Mouse (Mus musculus) lung, embryonic 15.5 days (tissue): ENCODE measurements at regions not wholly inside any gene's neighbourhood (a gene's known extent, or its start where the extent isn't known, plus 50 kb on each side); places are given as distances from the start of the nearest gene placed in this dataset.

Experiments
- ATAC-seq: fragments of 200-750 bp; cut with Nextera tagmentation; 2 replicates; pipeline ENCODE4 v1.8.0; 2017; ENCODE audit warnings: moderate number of reproducible peaks, borderline replicate concordance; ENCODE audit not compliant: low FRiP score, low TSS enrichment; ENCODE audit errors: extremely low read depth
- H3K27ac ChIP-seq: fragments of 300-500 bp; sonication (generic); 2 replicates; pipeline ENCODE4 v1.5.1; 2015; ENCODE audit warnings: moderate library complexity, mild to moderate bottlenecking, inconsistent platforms
- H3K27me3 ChIP-seq: fragments of 300-500 bp; sonication (generic); 2 replicates; pipeline ENCODE4 v1.6.1; 2015; ENCODE audit warnings: inconsistent platforms
- H3K36me3 ChIP-seq: fragments of 300-500 bp; sonication (generic); 2 replicates; pipeline ENCODE4 v1.6.1; 2015; ENCODE audit warnings: inconsistent platforms
- H3K4me1 ChIP-seq: fragments of 300-500 bp; sonication (generic); 2 replicates; pipeline ENCODE4 v1.6.1; 2015; ENCODE audit warnings: inconsistent platforms
- H3K4me2 ChIP-seq: fragments of 300-500 bp; sonication (generic); 2 replicates; pipeline ENCODE4 v1.6.1; 2015; ENCODE audit warnings: inconsistent platforms, mild to moderate bottlenecking, moderate library complexity
- H3K4me3 ChIP-seq: fragments of 300-500 bp; sonication (generic); 2 replicates; pipeline ENCODE4 v1.5.1; 2015; ENCODE audit warnings: mild to moderate bottlenecking, inconsistent platforms
- H3K9ac ChIP-seq: fragments of 300-500 bp; sonication (generic); 2 replicates; pipeline ENCODE4 v1.6.1; 2015; ENCODE audit warnings: inconsistent platforms
- H3K9me3 ChIP-seq: fragments of 300-500 bp; sonication (generic); 2 replicates; pipeline ENCODE4 v1.6.1; 2016; ENCODE audit warnings: inconsistent platforms
- WGBS: fragments of 180-500 bp; shearing (Covaris S2); methylation state at CpG from one replicate; pipeline ENCODE4 v1.1.7; 2015; 5-methylcytosine and 5-hydroxymethylcytosine counted together

DNA sequence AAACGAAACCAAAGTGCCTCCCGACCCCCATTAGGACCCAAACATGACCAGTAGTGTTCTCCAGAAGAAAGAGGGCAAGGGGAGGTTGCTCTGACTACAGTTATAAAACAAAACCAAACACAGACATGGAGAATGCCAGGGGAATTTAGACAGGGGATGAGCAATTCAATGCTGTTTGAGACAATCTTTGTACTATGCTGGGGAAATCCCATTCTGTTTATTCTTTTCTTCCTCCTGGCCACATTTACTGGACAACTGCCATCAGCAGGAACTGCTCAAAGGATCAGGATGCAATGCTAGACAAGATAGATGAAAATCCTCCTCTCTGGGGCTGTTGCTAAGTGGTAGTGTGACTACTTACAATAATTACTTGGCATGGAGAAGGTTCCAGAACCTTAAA, 574.5 kb upstream of the Fam160b2 start:
- H3K4me1 ChIP-seq: peaks cover 6% of the 10 kb centered on the region; the same call in 1 of the 2 replicates
- no peaks in the 10 kb centered on the region for H3K36me3 ChIP-seq
- H3K4me2 ChIP-seq: no peak overlapping the region
- no peak for ATAC-seq
- H3K27me3 ChIP-seq: no peaks in the 10 kb centered on the region
- no peaks in the 10 kb centered on the region for H3K9me3 ChIP-seq
- H3K4me3 ChIP-seq: no peak overlapping the region
- no peak overlapping the region; the same call in 1 of the 2 replicates for H3K27ac ChIP-seq
- H3K9ac ChIP-seq: no peak overlapping the region
- WGBS: 56% methylated on average over 2 of the region's 2 CpGs

DNA sequence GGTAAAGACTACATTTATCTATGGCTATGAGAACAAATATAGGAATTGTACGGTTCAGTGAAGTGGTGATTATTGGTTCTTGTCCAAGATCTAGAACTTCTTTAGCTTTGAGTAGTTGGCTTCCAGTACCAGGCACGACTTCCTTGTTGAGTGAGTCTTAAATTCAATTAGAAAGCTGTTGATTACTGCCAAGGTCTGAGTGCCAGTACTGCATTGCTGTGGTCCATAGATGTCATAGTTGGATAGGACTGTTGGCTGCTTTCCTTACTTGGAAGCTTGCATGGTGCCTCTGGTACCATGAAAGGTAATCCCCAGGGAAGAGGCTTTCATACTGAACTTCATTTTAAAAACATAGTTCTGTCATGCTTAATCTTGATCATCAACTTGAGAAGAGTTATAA, 559.9 kb upstream of the Fam160b2 start:
- ATAC-seq: no peak

DNA sequence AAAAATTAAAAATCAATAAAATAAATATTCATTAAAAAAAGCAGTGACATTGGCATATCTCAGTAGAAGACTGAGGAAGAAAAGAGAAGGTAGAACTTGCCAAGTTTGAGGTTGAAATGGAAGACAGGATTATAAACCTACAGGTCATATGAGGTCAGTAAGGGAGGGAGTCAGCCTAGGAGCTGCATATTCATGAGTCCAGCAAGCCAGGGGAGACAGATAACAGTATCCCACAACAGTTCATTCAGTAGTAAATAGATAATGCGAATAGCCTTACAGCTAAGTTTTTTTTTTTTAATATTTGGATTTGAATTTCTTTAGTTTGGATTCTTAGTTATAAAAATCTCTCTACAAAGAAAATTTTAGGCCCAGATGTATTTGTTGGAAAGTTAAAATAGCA, 542.8 kb upstream of the Fam160b2 start:
- no peak for ATAC-seq
- no peaks in the 10 kb centered on the region for H3K9me3 ChIP-seq
- no peak overlapping the region for H3K4me2 ChIP-seq
- no peak overlapping the region for H3K9ac ChIP-seq
- no peak overlapping the region for H3K27ac ChIP-seq
- no peak overlapping the region for H3K4me3 ChIP-seq
- 92% methylated on average over 1 of the region's 1 CpGs for WGBS
- H3K27me3 ChIP-seq: no peaks in the 10 kb centered on the region
- H3K36me3 ChIP-seq: no peaks in the 10 kb centered on the region
- H3K4me1 ChIP-seq: no peaks in the 10 kb centered on the region

More for the DNA sequence above, 559.9 kb upstream of the Fam160b2 start:
- WGBS: 62% methylated on average over 2 of the region's 2 CpGs
- H3K36me3 ChIP-seq: no peaks in the 10 kb centered on the region
- no peak overlapping the region for H3K4me3 ChIP-seq
- no peak overlapping the region for H3K9ac ChIP-seq
- no peak overlapping the region for H3K4me2 ChIP-seq
- H3K9me3 ChIP-seq: no peaks in the 10 kb centered on the region
- no peaks in the 10 kb centered on the region for H3K4me1 ChIP-seq
- H3K27ac ChIP-seq: no peak overlapping the region
- H3K27me3 ChIP-seq: no peaks in the 10 kb centered on the region

DNA sequence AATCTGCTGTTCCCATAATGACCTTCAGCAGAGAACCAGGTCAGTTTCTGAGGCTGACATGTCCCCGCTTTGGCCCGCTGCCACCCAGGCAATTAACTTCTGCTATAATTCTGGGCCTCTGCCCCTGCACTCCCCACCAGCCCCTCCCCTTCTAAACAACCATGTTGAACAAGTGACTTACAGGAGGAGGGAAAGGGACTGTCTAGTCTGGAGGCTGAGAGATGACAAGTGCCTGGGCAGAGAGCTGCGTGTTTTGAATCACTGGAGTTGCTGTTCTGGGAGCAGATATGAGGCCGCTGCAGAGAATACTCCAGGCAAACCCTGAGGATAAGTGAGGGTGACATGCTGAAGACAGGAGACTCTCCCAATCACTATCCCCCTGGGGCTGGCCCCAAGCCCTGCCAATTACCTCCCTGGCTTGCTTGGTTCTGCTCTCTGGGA, 530.2 kb upstream of the Fam160b2 start:
- ATAC-seq: no peak; the same call in 1 of the 2 replicates
- Histone ChIP-seq H3K4me1 (no peaks in the 10 kb centered on the region), H3K4me2 (no peak overlapping the region), H3K27ac (no peak overlapping the region), H3K36me3 (no peaks in the 10 kb centered on the region), H3K27me3 (no peaks in the 10 kb centered on the region), H3K4me3 (no peak overlapping the region), H3K9me3 (no peaks in the 10 kb centered on the region), H3K9ac (no peak overlapping the region)
- WGBS: 62% methylated on average over 4 of the region's 4 CpGs

DNA sequence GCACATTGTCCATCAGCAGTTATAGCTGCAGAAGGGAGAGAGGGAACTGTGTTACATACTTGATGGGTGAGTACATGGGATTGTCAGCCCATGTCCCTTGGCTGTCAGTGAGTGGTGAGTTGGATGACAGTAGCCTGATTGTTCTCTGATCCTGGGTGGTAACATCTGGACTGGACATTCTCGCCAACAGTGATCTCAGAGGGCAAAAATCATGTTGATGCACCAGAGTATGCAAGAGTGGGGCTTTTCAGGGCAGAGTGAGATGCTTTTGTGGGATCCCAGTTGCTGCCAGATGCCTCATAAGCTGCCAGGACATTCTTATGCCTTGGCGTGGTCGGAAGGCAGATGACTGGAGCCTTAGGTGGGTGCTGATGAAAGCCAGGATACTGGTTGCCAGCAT, 528.9 kb upstream of the Fam160b2 start:
- H3K4me1 ChIP-seq: no peaks in the 10 kb centered on the region
- H3K9ac ChIP-seq: no peak overlapping the region
- H3K4me2 ChIP-seq: no peak overlapping the region
- 58% methylated on average over 3 of the region's 3 CpGs for WGBS
- H3K9me3 ChIP-seq: no peaks in the 10 kb centered on the region
- H3K27me3 ChIP-seq: no peaks in the 10 kb centered on the region
- H3K36me3 ChIP-seq: no peaks in the 10 kb centered on the region
- ATAC-seq: no peak
- no peak overlapping the region for H3K4me3 ChIP-seq
- H3K27ac ChIP-seq: no peak overlapping the region

DNA sequence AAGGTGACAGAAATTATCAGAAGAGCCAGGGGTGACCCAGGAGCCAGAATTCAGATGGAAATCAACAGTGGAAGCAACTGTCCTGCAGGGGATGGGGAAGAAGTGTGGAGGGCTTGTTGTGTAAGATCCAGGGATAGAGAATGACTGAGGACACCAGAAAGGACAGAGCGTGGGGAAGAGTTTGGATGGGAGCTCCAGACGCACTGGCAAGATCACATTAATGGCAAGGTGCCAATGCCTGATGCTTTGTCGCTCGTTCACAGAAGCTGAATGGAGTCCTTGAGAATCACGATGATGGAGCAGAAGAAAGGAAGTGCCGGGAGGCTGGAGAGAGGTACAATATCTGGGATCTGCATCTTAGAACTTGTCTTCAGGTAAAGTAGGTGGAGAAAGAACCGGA, 519.0 kb upstream of the Fam160b2 start:
- WGBS: 51% methylated on average over 7 of the region's 7 CpGs
- Histone ChIP-seq H3K27me3 (no peaks in the 10 kb centered on the region), H3K36me3 (no peaks in the 10 kb centered on the region), H3K4me3 (no peak overlapping the region), H3K4me2 (no peak overlapping the region), H3K9me3 (no peaks in the 10 kb centered on the region), H3K4me1 (no peaks in the 10 kb centered on the region), H3K27ac (no peak overlapping the region), H3K9ac (no peak overlapping the region)
- no peak for ATAC-seq

DNA sequence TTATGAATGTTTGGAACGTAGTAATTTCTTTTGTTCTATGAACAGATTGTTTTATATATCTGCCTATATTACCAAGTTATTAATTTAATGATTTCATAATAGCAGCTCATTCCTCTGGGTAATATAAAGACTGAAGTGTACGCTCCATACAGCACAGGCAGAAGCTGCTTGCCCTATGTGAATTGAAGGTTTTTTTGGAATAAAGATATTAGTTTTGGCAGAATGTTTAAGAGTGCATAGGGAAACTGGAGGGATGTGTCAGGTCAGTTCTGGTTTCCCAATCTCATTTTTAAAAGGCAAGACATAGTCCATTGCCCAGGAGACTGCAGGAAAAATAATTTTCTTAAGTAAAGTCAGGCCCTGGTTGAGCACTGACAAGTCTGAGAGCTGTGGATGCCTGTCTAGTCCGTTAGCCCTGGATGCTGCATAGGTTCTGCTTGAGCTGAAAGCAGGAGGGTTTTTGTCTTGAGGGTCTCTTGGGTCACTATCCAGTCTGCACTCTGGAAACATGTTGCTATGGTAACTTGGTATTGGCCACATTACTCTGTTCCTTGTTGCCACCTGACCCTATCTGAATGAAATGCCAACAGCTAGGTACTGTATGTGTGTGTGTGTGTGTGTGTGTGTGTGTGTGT, 516.3 kb upstream of the Fam160b2 start:
- H3K36me3 ChIP-seq: no peaks in the 10 kb centered on the region
- no peak for ATAC-seq
- H3K9ac ChIP-seq: no peak overlapping the region
- no peak overlapping the region for H3K4me2 ChIP-seq
- H3K27ac ChIP-seq: no peak overlapping the region
- WGBS: 62% methylated on average over 3 of the region's 3 CpGs
- no peaks in the 10 kb centered on the region for H3K27me3 ChIP-seq
- no peaks in the 10 kb centered on the region for H3K4me1 ChIP-seq
- H3K9me3 ChIP-seq: no peaks in the 10 kb centered on the region
- no peak overlapping the region for H3K4me3 ChIP-seq

GRCm38 (mm10) chr14:71115095-71115797, 515.6 kb upstream of the Fam160b2 start:
- no peak for ATAC-seq
- Histone ChIP-seq H3K27ac (no peak overlapping the region), H3K9ac (no peak overlapping the region), H3K4me3 (no peak overlapping the region), H3K4me2 (no peak overlapping the region), H3K27me3 (no peaks in the 10 kb centered on the region), H3K9me3 (no peaks in the 10 kb centered on the region), H3K4me1 (no peaks in the 10 kb centered on the region), H3K36me3 (no peaks in the 10 kb centered on the region)
- 56% methylated on average over 8 of the region's 8 CpGs for WGBS

DNA sequence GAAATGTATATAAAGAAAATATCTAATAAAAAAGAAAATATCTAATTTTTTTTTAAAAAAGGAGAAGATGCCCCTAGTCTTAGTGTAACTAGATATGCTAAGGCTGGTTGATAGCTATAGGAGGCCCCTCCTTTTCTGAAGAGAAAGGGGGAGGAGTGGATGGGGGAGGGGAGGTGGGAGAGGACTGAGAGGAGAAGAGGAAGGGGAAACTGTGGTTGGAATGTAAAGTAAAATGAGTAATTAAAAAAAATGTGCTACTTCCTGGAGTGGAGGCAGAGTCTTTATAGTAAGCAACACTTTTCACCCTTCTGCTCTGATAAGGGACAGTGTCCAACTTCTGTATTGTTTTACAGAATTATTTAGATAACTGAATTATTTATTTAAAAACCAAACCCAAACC, 513.6 kb upstream of the Fam160b2 start:
- Histone ChIP-seq H3K9me3 (no peaks in the 10 kb centered on the region), H3K36me3 (no peaks in the 10 kb centered on the region), H3K27me3 (no peaks in the 10 kb centered on the region), H3K27ac (no peak overlapping the region), H3K4me3 (no peak overlapping the region), H3K4me1 (no peaks in the 10 kb centered on the region), H3K4me2 (no peak overlapping the region), H3K9ac (no peak overlapping the region)
- no peak for ATAC-seq

GRCm38 (mm10) chr14:71104617-71105016, 505.0 kb upstream of the Fam160b2 start:
- Histone ChIP-seq H3K4me1 (no peaks in the 10 kb centered on the region), H3K4me2 (no peak overlapping the region), H3K9ac (no peak overlapping the region), H3K9me3 (no peaks in the 10 kb centered on the region), H3K36me3 (no peaks in the 10 kb centered on the region), H3K27me3 (no peaks in the 10 kb centered on the region), H3K4me3 (no peak overlapping the region), H3K27ac (no peak overlapping the region)
- ATAC-seq: no peak

DNA sequence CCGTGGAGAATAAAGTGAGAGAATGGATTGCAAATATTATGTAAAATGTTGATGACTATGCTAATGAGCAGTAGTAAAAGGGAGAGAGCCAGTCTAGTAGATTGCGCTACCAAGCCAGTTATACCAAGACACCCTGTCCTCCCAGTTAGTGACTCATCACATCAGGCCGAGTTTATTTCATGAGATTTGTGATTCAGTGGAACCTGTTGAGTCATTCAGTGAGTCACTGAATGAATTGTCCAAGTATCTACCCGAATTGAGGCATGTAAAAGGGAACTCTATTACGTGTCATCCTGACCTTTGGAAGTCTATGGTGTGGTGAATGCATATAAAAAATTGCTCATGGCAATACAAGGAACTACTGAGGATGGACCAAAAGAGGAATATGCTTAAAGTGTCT, 504.3 kb upstream of the Fam160b2 start:
- Histone ChIP-seq H3K27me3 (no peaks in the 10 kb centered on the region), H3K4me1 (no peaks in the 10 kb centered on the region), H3K4me3 (no peak overlapping the region), H3K9ac (no peak overlapping the region), H3K4me2 (no peak overlapping the region), H3K27ac (no peak overlapping the region), H3K36me3 (no peaks in the 10 kb centered on the region), H3K9me3 (no peaks in the 10 kb centered on the region)
- whole genome bisulfite sequencing: 81% methylated on average over 5 of the region's 5 CpGs
- no peak for ATAC-seq

DNA sequence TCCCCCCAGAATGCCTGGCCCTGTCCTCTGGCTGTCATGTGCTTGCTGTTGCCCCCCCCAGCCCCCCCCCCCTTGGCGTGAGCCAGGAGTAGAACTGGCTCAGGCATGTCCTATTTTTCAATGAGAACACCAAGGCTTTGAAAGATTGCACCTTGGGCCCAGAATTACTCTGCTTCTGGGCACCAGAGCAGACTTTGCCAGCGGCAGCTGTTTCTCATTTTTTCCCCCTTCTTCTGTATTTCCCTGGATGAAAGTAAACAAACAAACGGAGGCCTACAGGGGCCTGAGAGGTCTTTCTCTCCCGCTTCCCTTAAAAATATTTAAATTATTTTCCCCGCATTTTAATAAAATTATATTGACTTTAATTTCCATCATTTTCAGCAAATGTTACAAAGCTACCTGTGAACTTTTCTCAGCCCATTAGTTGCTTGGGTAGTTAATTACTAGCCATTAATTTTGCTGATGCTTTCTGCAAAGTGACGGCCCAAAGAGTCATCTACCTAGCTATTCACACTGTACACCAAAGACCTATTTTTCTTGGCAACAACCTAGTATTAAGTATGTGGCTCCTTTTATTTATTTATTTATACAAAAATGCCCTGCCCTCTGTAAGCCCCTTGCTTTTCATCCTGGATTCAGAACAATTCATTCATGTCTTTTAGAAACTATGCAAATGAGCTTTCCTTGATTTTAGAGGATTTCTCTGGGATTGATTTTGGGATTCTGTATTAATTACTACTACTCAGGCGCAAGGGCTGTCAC, 496.2 kb upstream of the Fam160b2 start:
- no peak overlapping the region for H3K9ac ChIP-seq
- WGBS: 44% methylated on average over 7 of the region's 7 CpGs
- no peak overlapping the region for H3K4me3 ChIP-seq
- no peaks in the 10 kb centered on the region for H3K27me3 ChIP-seq
- no peaks in the 10 kb centered on the region for H3K9me3 ChIP-seq
- H3K4me1 ChIP-seq: peaks cover 10% of the 10 kb centered on the region; the same call in 1 of the 2 replicates
- ATAC-seq: no peak
- H3K36me3 ChIP-seq: no peaks in the 10 kb centered on the region
- no peak overlapping the region for H3K27ac ChIP-seq
- no peak overlapping the region for H3K4me2 ChIP-seq
